Mouse (Mus musculus) hindbrain, embryonic 15.5 days (tissue): ENCODE results near the gene Crybb1. TPM values are rescaled to one million over a fixed set of nuclear protein-coding genes. Genes with fewer than 3 reads are reported as not detected.

Experiments used
- ATAC-seq: fragments of 200-750 bp; cut with Nextera tagmentation; 2 replicates; pipeline ENCODE4 v1.8.0; 2017; ENCODE audit warnings: low read depth, moderate number of reproducible peaks, moderate TSS enrichment; ENCODE audit not compliant: low FRiP score
- H3K27ac ChIP-seq: fragments of 300-500 bp; sonication (generic); replicated peaks from 2 replicates; pipeline ENCODE4 v1.5.1; 2015; ENCODE audit warnings: mild to moderate bottlenecking, inconsistent platforms
- H3K27me3 ChIP-seq: fragments of 300-500 bp; sonication (generic); 2 replicates; pipeline ENCODE4 v1.6.1; 2015; ENCODE audit warnings: control low read depth, inconsistent platforms
- H3K36me3 ChIP-seq: fragments of 300-500 bp; sonication (generic); 2 replicates; pipeline ENCODE4 v1.6.1; 2015; ENCODE audit warnings: control low read depth, inconsistent platforms
- H3K4me1 ChIP-seq: fragments of 300-500 bp; sonication (generic); replicated peaks from 2 replicates; pipeline ENCODE4 v1.6.1; 2015; ENCODE audit warnings: control low read depth, inconsistent platforms
- H3K4me2 ChIP-seq: fragments of 300-500 bp; sonication (generic); 2 replicates; pipeline ENCODE4 v1.6.1; 2015; ENCODE audit warnings: moderate library complexity, mild to moderate bottlenecking, inconsistent platforms
- H3K4me3 ChIP-seq: fragments of 300-500 bp; sonication (generic); 2 replicates; pipeline ENCODE4 v1.5.1; 2015; ENCODE audit warnings: mild to moderate bottlenecking, inconsistent platforms
- H3K9ac ChIP-seq: fragments of 300-500 bp; sonication (generic); 2 replicates; pipeline ENCODE4 v1.6.1; 2015; ENCODE audit warnings: inconsistent platforms
- H3K9me3 ChIP-seq: fragments of 300-500 bp; sonication (generic); 2 replicates; pipeline ENCODE4 v1.6.1; 2016; ENCODE audit warnings: control low read depth, inconsistent platforms
- WGBS: fragments of 180-500 bp; shearing (Covaris S2); methylation state at CpG from one replicate; pipeline ENCODE4 v1.1.7; 2015; 5-methylcytosine and 5-hydroxymethylcytosine counted together
- polyA plus RNA-seq: library from polyadenylated mRNA; unstranded; fragments of >200 nt; fragmentation: Nextera tagmentation; extraction: Ambion mirVana; gene quantifications from 2 replicates; pipeline ENCODE4 v1.2.1, GENCODE M21; 2015

Gene Crybb1
- polyA plus RNA-seq, 1 experiment from 2014 or later, result 5.3 TPM

DNA sequence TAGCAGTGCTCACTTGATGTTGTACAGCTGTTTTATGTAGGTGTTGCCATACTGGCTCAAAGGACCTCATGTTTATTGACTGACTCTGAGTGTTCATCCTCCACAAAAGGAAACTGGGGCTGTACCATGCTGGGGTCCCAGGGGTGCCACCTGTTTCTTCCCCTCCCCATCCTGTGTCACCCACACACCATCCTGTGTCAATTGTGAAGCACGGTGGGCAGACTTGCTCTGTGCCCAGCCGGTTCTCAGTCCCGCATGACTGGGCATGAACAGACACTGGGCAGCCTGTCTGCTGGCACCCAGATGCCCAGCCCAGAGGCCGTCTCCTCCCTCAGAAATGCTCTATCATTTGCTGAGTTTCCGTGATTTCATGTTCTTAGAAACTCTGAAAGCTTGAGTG is 36.3 kb downstream of the Crybb1 start:
- no peak overlapping the region for H3K27ac ChIP-seq
- no peak overlapping the region for H3K4me2 ChIP-seq
- 70% methylated on average over 5 of the region's 5 CpGs for WGBS
- ATAC-seq, result no peak
- H3K9me3 ChIP-seq, result no peaks in the 10 kb centered on the region
- H3K4me3 ChIP-seq, result no peak overlapping the region
- no peaks in the 10 kb centered on the region for H3K27me3 ChIP-seq
- H3K4me1 ChIP-seq, result peaks cover 21% of the 10 kb centered on the region
- H3K9ac ChIP-seq, result no peak overlapping the region
- H3K36me3 ChIP-seq, result no peaks in the 10 kb centered on the region

DNA sequence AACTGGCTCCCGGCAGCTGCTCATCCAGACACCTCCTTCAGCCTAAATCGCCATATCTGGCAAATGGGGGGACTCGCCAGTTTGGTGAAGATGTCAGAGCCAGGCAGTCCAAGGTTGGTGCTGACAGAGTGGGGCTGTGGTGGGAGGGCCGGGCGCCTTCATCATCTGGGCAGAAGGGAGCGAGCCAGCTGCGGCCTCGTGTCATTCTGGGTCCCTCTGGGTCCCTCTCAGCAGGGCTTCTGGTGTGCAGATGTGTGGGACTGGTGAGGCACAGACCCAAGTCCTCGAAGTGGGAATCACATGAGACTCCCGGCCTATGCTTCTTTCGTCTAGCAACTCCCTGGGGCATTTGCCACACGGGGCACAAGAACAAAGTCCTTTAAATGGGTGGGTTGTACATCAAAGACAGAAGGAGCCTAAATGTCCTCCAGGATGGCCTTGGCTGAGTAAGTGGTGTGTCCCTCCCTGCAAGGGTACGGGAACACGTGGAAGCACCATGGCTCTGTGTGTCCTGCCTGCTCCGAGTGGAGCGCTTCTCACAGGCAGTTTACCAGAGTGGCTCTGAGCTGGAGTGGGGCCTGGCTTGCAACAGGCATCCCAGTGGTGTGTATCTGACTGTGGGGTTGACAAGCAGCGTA is 36.8 kb downstream of the Crybb1 start:
- no peak overlapping the region for H3K4me2 ChIP-seq
- no peak for ATAC-seq
- no peaks in the 10 kb centered on the region for H3K36me3 ChIP-seq
- H3K9ac ChIP-seq, result no peak overlapping the region
- peaks cover 25% of the 10 kb centered on the region for H3K4me1 ChIP-seq
- H3K4me3 ChIP-seq, result no peak overlapping the region
- no peaks in the 10 kb centered on the region for H3K9me3 ChIP-seq
- 73% methylated on average over 17 of the region's 17 CpGs for WGBS
- H3K27me3 ChIP-seq, result no peaks in the 10 kb centered on the region
- H3K27ac ChIP-seq, result no peak overlapping the region

DNA sequence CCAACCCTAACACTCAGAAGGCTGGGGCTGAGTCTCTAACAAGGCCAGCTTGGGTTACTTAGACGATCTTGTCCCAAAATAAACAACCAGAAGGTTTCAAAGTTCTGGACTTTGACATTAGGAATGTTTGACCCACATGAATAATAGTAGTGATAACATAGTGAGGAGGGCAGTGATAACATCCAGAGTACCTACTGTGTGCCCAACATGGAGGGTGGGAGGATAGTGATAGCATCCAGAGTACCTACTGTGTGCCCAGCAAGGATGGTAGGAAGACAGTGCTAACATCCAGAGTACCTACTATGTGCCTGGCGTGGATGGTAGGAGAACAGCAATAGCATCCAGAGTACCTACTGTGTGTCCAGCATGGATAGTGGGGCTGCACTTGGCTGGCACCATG is 38.2 kb downstream of the Crybb1 start:
- Histone ChIP-seq H3K27ac (no peak overlapping the region), H3K4me1 (peaks cover 25% of the 10 kb centered on the region), H3K9ac (no peak overlapping the region), H3K27me3 (no peaks in the 10 kb centered on the region), H3K9me3 (no peaks in the 10 kb centered on the region), H3K36me3 (no peaks in the 10 kb centered on the region), H3K4me2 (no peak overlapping the region), H3K4me3 (no peak overlapping the region)
- 88% methylated on average over 2 of the region's 2 CpGs for WGBS
- no peak for ATAC-seq

DNA sequence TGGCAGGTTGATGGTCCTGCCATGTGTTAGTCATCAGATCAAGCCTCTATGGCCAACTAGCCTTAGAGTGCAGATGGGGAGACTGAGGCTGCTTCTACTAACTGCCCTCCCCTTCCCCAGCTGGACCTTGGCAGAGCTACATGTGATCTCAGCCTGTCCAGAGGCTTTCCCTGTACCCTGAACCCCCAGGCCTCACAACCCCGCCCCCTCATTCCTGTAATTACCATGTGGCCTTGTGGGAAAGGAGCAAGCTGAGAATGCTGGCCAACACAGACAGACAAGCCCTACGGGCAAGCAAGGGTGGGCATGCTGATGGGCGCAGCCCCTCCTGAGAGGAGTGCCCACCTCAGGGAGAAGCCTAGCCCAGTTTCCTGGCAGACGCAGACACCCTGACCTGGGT is 39.1 kb downstream of the Crybb1 start:
- H3K27me3 ChIP-seq, result no peaks in the 10 kb centered on the region
- 63% methylated on average over 4 of the region's 4 CpGs for WGBS
- H3K4me2 ChIP-seq, result no peak overlapping the region
- H3K27ac ChIP-seq, result no peak overlapping the region
- H3K36me3 ChIP-seq, result no peaks in the 10 kb centered on the region
- H3K9me3 ChIP-seq, result no peaks in the 10 kb centered on the region
- no peak for ATAC-seq
- H3K4me3 ChIP-seq, result no peak overlapping the region
- H3K9ac ChIP-seq, result no peak overlapping the region
- H3K4me1 ChIP-seq, result peaks cover 25% of the 10 kb centered on the region

DNA sequence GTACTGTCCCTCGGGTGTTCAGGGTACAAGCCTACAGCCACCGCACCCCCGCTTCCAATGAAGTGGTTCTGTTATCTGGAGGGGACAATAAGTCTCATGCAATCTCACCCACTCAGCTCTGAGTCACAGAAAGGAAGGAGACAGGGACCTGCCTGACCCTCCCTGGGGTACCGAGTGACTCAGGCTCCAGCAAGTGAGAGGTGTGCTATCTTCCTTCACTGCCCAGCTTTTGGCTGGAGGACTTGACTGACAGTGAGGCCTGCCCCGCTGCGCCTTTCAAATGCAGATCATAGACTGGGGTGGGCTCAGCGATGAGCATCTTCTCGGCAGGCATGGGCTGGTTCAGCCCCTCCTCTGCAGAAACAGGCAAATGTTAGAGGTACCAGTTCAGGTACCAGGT is 39.5 kb downstream of the Crybb1 start:
- Histone ChIP-seq H3K36me3 (no peaks in the 10 kb centered on the region), H3K4me2 (no peak overlapping the region), H3K4me3 (no peak overlapping the region), H3K27ac (no peak overlapping the region), H3K4me1 (peaks cover 25% of the 10 kb centered on the region), H3K9me3 (no peaks in the 10 kb centered on the region), H3K9ac (no peak overlapping the region), H3K27me3 (no peaks in the 10 kb centered on the region)
- no peak for ATAC-seq
- 36% methylated on average over 8 of the region's 8 CpGs for WGBS

GRCm38 (mm10) chr5:112295564-112295963 is 39.9 kb downstream of the Crybb1 start:
- no peak overlapping the region for H3K4me3 ChIP-seq
- no peaks in the 10 kb centered on the region for H3K27me3 ChIP-seq
- H3K9me3 ChIP-seq, result no peaks in the 10 kb centered on the region
- WGBS, result 54% methylated on average over 8 of the region's 8 CpGs
- no peak overlapping the region for H3K27ac ChIP-seq
- no peak overlapping the region for H3K4me2 ChIP-seq
- no peak overlapping the region for H3K9ac ChIP-seq
- H3K4me1 ChIP-seq, result peaks cover 25% of the 10 kb centered on the region
- no peaks in the 10 kb centered on the region for H3K36me3 ChIP-seq
- no peak for ATAC-seq

- Histone ChIP-seq H3K4me1 (peaks cover 18% of the 10 kb centered on the region), H3K27me3 (no peaks in the 10 kb centered on the region), H3K9me3 (no peaks in the 10 kb centered on the region), H3K4me3 (no peak overlapping the region), H3K36me3 (no peaks in the 10 kb centered on the region), H3K27ac (no peak overlapping the region; the same call in 1 of the 2 replicates), H3K9ac (no peak overlapping the region), H3K4me2 (no peak overlapping the region)
- 65% methylated on average over 6 of the region's 6 CpGs for WGBS
- ATAC-seq, result no peak
Measured at GRCm38 (mm10) chr5:112296404-112297181, 41.0 kb downstream of the Crybb1 start.

GRCm38 (mm10) chr5:112297257-112297656 is 41.6 kb downstream of the Crybb1 start:
- Histone ChIP-seq H3K27ac (no peak overlapping the region; the same call in 1 of the 2 replicates), H3K9me3 (no peaks in the 10 kb centered on the region), H3K36me3 (no peaks in the 10 kb centered on the region), H3K4me3 (no peak overlapping the region), H3K9ac (no peak overlapping the region), H3K4me2 (no peak overlapping the region), H3K4me1 (peaks cover 17% of the 10 kb centered on the region; the same call in 1 of the 2 replicates), H3K27me3 (no peaks in the 10 kb centered on the region)
- no peak for ATAC-seq
- 76% methylated on average over 2 of the region's 2 CpGs for WGBS

GRCm38 (mm10) chr5:112298226-112298988 is 42.8 kb downstream of the Crybb1 start:
- Histone ChIP-seq H3K36me3 (no peaks in the 10 kb centered on the region), H3K4me1 (peaks cover 17% of the 10 kb centered on the region; the same call in 1 of the 2 replicates), H3K9me3 (no peaks in the 10 kb centered on the region), H3K27ac (no peak overlapping the region), H3K4me2 (no peak overlapping the region), H3K4me3 (no peak overlapping the region), H3K9ac (no peak overlapping the region), H3K27me3 (no peaks in the 10 kb centered on the region)
- 87% methylated on average over 12 of the region's 12 CpGs for WGBS
- ATAC-seq, result no peak

DNA sequence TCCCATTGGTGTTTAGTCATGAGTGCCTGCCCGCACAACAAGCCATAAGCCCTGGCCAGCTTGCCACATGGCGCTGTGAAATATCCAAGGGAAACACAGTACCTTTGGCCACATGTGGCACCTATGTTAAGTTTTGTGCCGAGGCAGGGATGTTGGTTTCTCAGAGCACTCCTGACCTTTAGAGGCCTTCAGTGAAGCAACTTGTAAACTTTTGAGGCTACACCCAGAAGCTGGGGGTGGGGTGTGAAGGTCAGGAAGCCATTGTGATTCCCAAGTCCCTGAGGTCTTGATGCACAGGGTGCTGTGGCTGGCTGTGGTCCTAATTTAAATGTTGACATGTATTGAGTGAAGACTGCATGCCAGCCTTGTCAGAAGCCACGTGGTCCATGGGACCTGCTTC is 43.8 kb downstream of the Crybb1 start:
- H3K27ac ChIP-seq, result no peak overlapping the region
- no peak overlapping the region for H3K9ac ChIP-seq
- no peak for ATAC-seq
- 89% methylated on average over 4 of the region's 4 CpGs for WGBS
- no peaks in the 10 kb centered on the region for H3K36me3 ChIP-seq
- peaks cover 17% of the 10 kb centered on the region; the same call in 1 of the 2 replicates for H3K4me1 ChIP-seq
- H3K4me3 ChIP-seq, result no peak overlapping the region
- H3K9me3 ChIP-seq, result no peaks in the 10 kb centered on the region
- H3K4me2 ChIP-seq, result no peak overlapping the region
- H3K27me3 ChIP-seq, result no peaks in the 10 kb centered on the region

DNA sequence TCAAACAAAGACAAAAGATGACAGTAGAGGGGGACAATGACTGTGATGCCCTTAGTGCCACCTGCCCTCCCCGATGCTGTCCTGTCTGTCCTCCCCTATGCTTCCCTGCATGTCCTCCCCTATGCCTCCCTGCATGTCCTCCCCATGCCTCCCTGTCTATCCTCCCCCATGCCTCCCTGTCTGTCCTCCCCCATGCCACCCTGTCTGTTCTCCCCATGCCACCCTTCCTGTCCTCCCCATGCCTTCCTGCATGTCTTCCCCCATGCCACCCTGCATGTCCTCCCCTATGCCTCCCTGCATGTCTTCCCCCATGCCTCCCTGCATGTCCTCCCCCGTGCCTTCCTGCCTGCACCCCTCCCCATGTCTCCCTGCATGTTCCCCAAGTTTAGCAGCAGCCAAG is 44.5 kb downstream of the Crybb1 start:
- peaks cover 11% of the 10 kb centered on the region; the same call in 1 of the 2 replicates for H3K4me1 ChIP-seq
- H3K27me3 ChIP-seq, result no peaks in the 10 kb centered on the region
- WGBS, result 81% methylated on average over 2 of the region's 2 CpGs
- no peak for ATAC-seq
- H3K36me3 ChIP-seq, result no peaks in the 10 kb centered on the region
- no peak overlapping the region for H3K4me3 ChIP-seq
- no peaks in the 10 kb centered on the region for H3K9me3 ChIP-seq
- no peak overlapping the region for H3K9ac ChIP-seq
- H3K4me2 ChIP-seq, result no peak overlapping the region
- no peak overlapping the region for H3K27ac ChIP-seq

DNA sequence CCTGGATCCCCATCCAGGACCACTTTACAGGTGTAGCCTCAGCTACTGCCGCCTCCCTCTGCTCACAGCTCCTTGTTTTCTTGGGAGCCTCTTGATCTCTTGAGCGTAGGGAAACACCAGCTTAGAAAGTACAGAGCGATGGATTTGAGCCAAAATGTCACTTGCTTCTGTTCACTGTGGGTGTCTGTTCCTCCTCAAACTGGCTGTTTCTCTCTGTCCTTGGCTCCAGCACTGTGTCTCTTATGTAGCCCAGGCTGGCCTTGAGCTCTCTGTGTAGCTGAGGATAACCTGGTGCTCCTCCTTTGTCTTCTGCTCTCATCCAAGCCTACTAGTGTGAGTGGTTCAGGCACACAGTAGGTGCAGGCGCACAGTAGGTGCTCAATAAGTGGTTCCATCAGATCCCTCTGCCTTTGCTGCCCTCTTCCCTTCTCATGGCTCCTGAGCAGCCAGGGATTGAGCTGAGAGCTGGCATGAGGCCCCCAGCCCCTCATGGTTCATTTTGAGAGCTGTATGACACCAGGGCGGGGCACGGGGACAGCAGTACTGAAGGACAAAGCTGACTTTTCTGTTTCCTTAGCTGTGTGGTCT is 45.2 kb downstream of the Crybb1 start:
- WGBS, result 94% methylated on average over 6 of the region's 6 CpGs
- H3K4me3 ChIP-seq, result no peak overlapping the region
- H3K9ac ChIP-seq, result no peak overlapping the region
- no peak overlapping the region for H3K4me2 ChIP-seq
- no peaks in the 10 kb centered on the region for H3K27me3 ChIP-seq
- H3K9me3 ChIP-seq, result no peaks in the 10 kb centered on the region
- no peaks in the 10 kb centered on the region for H3K36me3 ChIP-seq
- no peak overlapping the region for H3K27ac ChIP-seq
- ATAC-seq, result no peak
- peaks cover 9% of the 10 kb centered on the region; the same call in 1 of the 2 replicates for H3K4me1 ChIP-seq
